Mouse (Mus musculus) spleen, adult 2 months (tissue): ENCODE data around the gene Clec10a.
"Not testable (repeated sequence)": the region's sequence is repeated elsewhere in the genome, so short reads cannot be mapped to it uniquely, and the experiment has no call there.

Experiments used
- CTCF ChIP-seq: fragments of 200-500 bp; IDR thresholded peaks from 2 replicates; pipeline ENCODE4 v1.5.1; 2011; ENCODE audit warnings: mild to moderate bottlenecking, inconsistent platforms; ENCODE audit not compliant: insufficient read depth, insufficient read length, insufficient replicate concordance; ENCODE audit errors: extremely low read depth
- POLR2A ChIP-seq: fragments of 200-500 bp; IDR thresholded peaks from 2 replicates; pipeline ENCODE4 v1.6.1; 2011; ENCODE audit warnings: low read depth, low read length, inconsistent platforms

DNA sequence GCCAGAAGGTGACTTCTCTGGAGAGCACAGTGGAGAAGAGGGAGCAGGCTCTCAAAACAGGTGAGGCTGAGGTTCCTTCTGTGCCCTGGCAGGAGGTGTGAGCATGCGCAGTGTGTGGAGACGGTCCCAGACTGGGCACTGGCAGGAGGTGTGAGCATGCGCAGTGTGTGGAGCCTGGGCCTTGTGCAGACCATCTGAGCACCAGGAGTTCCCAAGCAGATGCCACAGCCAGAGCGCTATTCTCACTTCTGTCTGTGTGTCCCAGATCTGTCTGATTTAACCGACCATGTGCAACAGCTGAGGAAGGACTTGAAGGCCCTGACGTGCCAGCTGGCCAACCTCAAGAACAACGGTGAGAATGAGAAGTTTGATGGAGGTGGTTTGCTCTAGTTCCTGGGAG lies 13.5 kb downstream of the Clec10a start:
- TF ChIP-seq CTCF, POLR2A: not testable (repeated sequence)
